Mouse (Mus musculus) kidney, postnatal 10 days (tissue): Measurements from ENCODE around the gene Gm20403.
"Not testable (repeated sequence)": the region's sequence is repeated elsewhere in the genome, so short reads cannot be mapped to it uniquely, and the experiment has no call there.

Experiments
- DNase-seq: peaks from one replicate; pipeline ENCODE4 v3.0.0; 2021; ENCODE audit warnings: mixed read lengths

Gm20403 gene

GRCm38 (mm10) chr12:54986052-54986717 lies at the start of gene Gm20403:
Gm20403 (minus strand) TSS chr12:54986529.
- peak; percentile 80 for DNase-seq

GRCm38 (mm10) chr12:55027088-55027487 lies 40.8 kb upstream of the Gm20403 start:
- DNase-seq = no peak

GRCm38 (mm10) chr12:55023284-55023683 lies 37.0 kb upstream of the Gm20403 start:
- DNase-seq = no peak

DNA sequence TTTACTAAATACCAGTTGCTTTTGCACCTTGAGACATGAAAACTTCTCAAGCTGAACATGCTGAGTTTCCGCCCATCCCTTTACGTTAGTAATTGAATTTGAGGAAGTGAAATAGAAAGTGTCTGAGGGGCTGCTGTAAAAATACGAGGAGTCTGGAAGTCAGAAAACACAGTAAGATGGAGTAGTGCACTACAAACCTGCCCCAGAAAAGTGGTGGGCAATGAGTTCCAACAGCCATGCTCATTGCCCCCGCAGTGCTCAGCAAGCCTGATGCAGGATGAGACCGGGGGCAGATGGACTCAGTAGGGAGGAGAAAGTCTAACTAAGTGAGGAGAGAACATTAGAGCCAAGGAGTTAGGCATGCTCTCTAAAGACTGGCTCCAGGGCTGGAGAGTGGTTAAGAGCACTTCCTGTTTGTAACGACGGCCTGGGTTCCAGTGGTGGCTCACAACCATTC lies 33.1 kb upstream of the Gm20403 start:
- no peak for DNase-seq

DNA sequence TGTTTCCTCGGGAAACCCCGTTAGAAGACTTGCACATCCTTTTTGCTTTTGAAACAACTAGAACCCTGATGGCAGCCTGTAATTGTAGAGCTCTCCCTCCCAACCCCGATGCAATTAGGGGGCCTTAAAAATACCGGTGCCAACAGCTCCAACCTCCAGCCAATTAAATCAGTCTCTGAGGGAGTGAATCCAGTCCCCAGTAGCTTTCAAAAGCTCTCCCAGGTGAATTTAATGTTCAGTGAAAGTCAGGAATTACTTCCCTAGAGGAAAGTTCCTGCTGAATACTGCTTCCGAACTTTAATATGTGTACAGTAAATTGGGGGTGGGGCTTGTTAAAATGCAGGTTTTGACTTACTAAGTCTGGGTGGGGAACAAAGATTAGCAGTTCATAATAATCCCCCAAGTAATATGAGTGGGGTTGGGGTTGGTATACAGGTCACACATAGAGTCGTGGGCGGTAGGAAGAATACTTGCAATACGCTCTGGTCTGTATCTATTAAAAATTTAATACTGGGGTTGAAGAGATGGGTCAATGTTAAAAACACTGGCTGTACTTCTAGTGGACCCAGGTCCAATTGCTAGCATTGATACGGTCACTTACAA lies 30.9 kb upstream of the Gm20403 start:
- no peak for DNase-seq

DNA sequence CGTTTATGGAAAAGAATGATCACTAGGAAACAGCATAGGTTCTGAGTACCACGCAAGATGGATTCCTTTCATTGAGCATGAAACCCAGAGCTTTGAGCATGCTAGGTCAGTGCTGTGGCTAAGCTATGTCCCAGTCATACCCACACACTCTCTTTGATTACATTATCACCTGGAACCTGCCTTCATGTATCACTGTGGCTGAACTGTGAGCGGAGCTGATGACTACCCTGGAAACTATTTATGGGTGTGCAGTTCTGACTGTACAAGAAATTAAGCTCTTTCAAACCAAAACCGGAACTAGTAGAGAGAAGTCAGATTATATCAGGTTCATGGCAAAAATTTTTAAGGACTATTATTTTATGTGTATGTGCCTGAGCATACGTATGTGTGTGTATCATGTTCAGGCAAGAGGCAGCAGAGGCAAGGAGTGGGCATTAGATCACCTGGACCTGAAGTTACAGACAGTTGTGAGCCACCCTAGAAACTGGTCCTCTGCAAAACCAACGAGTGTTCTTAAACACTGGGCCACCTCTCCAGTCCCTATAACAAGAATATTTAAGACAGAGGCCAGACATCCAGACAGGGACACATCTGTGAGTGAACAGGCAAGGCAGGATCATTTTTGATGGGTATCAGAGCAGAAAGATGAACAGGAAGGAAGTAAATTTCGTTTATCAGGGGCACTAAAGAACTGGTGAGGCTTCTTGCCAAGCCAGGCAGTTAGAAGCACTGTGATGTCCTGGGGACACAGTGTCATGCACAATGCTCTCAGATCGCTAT lies 30.2 kb upstream of the Gm20403 start:
- DNase-seq = no peak

DNA sequence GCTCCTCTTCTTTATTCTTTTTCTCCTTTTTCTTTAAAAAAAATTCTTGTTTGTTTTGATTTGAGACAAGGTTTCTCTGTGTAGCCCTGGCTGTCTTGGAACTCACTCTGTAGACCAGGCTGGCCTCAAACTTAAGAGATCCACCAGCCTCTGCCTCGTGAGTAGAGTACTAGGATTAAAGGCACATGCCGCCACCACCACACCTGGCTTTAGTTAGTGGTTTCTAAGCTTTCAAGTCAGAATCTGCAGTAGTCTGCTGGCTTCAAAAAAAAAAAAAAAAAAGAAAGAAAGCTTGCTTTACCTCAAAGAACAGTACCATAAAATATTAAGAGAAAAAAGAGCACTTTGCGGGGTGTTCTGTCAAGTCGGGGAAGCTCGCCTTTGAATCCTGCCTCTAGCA lies 29.1 kb upstream of the Gm20403 start:
- no peak for DNase-seq

DNA sequence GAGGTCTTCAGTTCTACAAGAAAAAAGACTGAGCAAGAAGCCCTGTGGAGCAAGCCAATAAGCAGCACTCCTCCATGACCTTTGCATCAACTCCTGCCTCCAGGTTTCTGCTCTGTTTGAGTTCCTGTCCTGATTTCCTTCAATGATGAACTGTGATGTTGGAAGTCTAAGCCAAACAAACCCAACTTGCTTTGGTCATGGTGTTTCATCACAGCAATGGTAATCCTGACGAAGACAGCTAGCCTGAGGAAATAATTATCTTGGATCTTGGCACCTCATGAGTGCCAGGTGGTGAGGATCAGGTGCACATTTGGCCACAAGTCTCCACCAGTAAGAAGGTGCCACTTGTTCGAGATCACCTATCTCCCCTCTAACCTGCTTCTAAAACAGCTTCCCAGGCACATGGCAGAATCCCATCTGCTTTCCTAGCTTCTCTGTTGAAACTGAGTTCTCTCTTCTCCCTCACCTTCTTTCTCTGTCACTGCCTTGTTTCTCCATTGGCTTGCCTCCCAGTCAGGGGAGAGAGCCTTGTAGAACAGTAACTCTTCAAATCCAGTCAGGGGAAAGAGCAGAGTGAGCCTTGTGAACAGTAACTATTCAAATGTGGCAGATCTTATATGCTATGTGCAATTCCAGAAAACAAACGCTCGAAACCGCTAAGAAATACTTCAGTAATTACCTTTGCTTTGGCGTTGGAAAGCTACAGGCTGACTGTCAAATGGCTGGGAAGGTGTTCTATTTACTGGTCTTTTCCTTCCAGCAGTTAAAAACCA lies 27.5 kb upstream of the Gm20403 start, which contains the start of gene Baz1a:
Baz1a (minus strand) TSS at position 723 of the 773 bp plus-strand sequence.
- no peak for DNase-seq

DNA sequence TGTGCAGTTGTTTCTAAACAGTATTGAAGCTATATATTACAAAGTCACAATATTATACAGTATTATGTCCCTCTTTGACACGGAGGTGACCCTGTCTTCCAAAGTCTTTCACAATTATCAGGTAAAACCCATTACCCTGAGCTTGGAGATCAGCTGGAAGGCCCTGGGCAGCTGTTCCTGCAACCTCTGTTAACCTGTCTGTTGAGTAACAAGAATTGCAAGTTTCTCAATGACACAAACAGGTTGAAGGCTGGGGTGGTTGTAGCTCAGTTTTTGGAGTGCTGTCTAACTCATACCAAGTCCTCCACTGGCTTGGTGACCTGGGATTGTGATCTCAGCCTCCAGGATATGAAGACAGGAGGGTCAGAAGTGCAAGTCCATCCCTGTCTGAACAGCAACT lies 26.7 kb upstream of the Gm20403 start:
- DNase-seq = no peak

- no peak for DNase-seq
These were observed 21.2 kb upstream of the Gm20403 start for GRCm38 (mm10) chr12:55007361-55008008.

DNA sequence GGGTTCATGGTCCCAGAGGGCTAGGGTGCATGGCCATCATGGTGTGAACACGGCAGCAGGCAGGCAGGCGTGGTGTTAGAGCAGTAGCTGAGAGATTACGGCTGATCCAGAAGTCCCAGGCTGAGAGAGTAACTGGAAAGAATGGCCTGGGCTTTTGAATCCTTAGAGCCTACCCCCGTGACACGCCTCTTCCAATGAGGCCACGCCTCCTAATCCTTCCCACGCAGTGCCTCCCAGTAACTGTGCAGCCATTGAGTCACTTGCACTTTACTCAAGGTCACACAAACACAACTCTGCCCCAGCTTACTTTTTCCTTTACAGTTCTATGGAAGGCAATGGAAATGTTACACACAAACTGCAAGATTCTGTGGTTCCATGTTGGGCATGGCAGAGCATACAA lies 19.7 kb upstream of the Gm20403 start:
- no peak for DNase-seq

DNA sequence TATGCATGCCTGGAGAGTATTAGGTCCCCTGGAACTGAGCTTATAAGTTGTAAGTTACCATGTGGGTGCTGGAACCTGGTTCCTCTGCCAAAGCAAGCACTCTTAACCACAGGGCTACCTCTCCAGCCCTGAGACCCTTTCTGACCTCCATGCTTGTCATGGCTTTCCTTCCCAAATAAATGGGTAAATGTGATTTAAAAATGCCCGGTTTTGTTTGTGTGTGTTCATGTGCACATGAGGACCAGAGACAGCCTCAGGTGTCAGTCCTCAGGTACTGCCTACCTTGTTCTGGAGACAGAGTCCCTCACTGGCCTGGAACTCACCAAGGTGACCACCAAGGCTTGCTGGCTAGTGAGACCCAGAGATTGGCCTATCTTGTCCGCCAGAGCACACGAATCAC lies 18.1 kb upstream of the Gm20403 start:
- no peak for DNase-seq

GRCm38 (mm10) chr12:55003843-55004242 lies 17.5 kb upstream of the Gm20403 start:
- DNase-seq = no peak

DNA sequence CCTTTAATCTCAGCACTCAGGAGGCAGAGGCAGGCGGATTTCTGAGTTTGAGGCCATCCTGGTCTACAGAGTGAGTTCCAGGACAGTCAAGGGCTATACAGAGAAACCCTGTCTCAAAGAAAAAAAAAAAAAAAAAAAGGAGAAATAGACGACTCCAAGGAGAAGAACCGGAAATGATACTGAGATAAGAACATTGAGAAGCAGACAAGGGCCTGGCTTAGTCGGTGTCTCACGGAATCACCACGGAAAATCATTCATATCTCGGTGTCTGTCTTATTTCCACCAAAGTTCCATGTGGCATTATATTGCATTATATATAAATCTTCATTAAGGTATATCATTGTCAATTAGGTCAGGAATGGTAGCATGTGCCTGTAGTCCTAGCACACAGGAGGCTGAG lies 16.2 kb upstream of the Gm20403 start:
- not testable (repeated sequence) for DNase-seq

DNA sequence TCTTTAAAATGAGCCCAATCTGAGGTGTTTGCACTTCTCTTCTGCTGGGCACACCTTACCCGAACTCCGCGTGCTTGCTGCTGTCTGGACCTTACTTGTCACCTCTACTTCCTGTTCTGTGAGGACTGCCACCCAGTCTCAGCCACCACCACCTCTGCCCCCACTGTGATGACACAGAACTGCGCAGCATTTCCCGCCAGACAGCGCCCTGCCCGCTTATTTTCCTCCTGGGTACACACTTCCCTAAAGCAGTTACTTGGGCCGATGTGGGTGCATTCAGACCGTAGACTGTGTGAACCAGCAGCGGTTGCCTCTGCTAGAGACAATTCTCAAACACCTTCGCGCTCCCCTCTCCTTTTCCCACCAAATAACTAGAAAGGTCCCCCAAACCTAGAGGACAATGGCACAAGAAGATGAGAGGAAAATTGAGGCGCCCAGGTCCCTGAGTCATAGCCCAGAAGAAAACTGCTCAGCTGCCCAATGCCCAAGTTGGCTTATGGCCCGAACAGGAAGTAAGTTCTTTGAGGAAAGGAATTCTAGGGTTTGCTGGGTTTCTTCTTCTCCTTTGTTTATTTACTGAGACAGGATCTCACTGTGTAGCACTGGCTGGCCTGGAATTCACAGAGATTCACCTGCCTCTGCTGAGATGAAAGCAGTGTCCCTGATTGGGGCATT lies 12.8 kb upstream of the Gm20403 start:
- DNase-seq = peak; percentile 15

DNA sequence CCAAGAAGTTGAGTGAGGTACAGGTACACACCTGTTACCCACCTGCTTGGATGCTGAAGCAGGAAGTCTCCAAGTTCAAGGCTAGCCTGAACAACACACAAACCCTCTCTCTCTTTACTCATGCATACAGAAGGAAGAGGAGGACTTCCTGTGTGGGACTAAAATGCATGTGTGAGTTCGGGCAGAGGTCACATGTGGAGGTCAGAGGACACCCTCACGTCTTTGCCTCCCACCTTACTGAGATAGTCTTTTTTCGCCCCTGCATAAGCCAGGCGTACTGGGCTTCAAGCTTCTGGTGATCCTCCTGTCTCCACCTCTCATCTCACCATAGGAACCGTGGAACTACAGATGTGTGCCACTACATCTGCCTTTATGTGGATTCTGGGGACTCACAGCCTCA lies 12.1 kb upstream of the Gm20403 start:
- DNase-seq = no peak

GRCm38 (mm10) chr12:54996979-54997474 lies 10.7 kb upstream of the Gm20403 start:
- no peak for DNase-seq

GRCm38 (mm10) chr12:54995965-54996364 lies 9.6 kb upstream of the Gm20403 start:
- DNase-seq = no peak

DNA sequence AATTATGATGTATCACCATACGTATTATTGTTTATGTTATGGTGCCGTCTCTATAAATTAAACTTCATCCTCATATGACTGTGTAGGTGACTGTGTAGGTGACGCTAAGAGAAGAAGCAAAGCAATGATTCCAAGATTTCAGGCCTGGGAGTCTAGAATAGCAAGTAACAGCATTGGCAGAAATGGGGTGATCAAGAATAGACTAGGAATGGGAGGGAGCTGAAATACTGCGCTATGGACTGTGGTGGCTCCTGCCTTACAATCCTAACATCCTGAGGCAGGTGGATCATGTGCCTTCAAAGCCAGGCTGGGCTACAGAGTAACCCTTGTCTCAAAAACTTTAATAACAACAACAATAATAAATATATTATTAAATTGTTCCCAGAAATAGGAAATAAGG lies 8.1 kb upstream of the Gm20403 start:
- no peak for DNase-seq

DNA sequence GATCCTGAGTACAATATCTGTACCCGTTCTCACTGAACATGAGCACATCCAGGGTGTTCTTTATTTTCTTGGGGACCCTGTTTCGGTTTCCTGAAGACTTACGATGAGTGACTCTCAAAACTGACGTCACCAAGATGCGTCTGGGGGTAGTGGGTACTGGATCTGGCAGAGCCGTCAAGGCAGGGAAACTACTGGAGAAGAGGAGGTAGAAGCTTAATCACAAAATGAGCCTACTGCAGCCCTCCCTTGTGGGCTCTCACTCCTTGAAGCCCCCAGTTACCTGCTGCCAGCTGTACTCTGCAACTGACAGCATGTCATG lies 7.7 kb upstream of the Gm20403 start:
- no peak for DNase-seq

DNA sequence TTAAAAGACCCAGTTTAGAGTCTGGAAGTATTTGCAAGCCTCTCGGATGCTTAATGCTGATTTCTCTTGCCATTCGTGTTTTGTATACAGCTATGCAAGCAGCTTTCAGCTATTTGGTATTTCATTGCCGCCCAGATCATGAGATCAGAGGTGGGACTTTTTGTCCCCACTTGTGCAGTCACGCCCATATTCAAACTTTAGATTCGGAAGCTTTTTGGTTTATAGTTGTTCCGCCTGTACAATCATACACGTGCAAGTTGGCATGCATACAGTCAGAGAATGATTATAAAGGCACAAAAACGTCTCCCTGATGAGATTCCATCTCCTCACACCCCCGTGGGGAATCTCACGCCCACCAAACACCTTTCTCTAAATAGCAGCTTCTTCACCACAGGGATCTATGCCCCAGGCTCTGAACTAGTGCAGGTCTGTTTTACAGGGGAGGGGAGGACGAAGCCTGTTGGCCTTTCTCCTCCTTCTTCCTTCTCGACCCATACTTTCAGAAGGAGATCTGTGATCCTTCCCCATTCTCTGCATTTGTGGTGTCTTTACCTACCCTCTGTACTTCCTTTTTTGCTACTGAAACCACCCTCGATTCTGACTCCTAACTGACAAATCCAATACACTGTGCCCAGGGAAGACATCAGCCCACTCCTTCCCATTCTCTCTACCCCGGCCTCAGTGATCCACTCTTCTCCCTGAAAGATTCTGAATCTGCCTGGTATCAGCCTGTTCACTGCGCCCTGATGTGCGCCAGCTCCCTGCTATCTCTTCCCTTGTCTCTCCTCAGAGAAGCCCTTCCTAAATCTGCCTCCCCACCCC lies 7.1 kb upstream of the Gm20403 start:
- DNase-seq = no peak
